Mouse (Mus musculus) thymus, postnatal 14 days (tissue): ENCODE measurements at regions not wholly inside any gene's neighbourhood (a gene's known extent, or its start where the extent isn't known, plus 50 kb on each side); places are given as distances from the start of the nearest gene placed in this dataset.

Source experiments
- DNase-seq: peaks from one replicate; pipeline ENCODE4 v3.0.0; 2021

- no peak for DNase-seq
These were observed 216.8 kb upstream of the Spdye4c start for GRCm38 (mm10) chr2:128374253-128374566.

- no peak for DNase-seq
These were observed 216.1 kb upstream of the Spdye4c start for GRCm38 (mm10) chr2:128374926-128375325.

- no peak for DNase-seq
These were observed 215.2 kb upstream of the Spdye4c start for GRCm38 (mm10) chr2:128375827-128376226.

DNA sequence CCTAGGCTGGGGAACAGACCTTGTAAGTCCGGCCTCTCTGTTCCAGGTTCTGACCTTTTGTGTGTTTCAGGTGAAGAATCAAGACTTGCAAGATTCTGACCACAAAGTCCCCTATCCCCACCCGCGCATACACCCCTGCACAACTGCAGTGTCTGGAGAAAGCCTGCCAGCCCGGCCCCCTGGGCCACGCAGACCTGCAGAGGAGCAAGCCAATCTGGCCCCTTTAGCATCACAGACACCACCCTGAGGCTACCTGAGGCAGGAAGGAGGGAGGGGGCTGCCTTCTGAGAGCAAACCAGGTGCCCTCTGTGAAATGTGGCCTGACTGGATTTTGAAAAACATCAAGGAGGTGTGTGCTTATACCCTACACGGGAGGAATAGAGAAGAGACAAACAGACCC lies 213.8 kb upstream of the Spdye4c start:
- no peak for DNase-seq

- DNase-seq: no peak
These were observed 213.3 kb upstream of the Spdye4c start for GRCm38 (mm10) chr2:128377680-128378079.

- no peak for DNase-seq
These were observed 212.6 kb upstream of the Spdye4c start for GRCm38 (mm10) chr2:128378456-128378855.

- no peak for DNase-seq
These were observed 211.9 kb upstream of the Spdye4c start for GRCm38 (mm10) chr2:128379151-128379550.

DNA sequence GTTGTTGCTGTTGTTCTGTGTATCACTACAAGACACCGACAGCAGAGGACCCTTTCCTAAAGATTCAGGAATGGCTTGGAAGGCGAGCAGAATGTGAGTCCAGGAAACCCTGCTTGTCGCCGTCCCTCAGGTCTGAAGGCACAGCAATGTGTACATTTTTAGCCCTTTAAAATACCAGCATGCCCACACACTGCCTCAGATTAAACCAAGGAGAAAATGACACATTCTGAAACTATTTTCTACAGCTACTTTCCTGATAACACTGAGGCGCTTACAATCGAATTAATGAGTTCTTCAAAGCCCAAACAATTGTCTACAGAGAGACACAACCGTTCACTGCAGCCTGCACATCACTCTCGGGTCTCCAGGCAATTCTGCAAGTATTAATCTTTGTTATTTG lies 211.5 kb upstream of the Spdye4c start:
- no peak for DNase-seq

DNA sequence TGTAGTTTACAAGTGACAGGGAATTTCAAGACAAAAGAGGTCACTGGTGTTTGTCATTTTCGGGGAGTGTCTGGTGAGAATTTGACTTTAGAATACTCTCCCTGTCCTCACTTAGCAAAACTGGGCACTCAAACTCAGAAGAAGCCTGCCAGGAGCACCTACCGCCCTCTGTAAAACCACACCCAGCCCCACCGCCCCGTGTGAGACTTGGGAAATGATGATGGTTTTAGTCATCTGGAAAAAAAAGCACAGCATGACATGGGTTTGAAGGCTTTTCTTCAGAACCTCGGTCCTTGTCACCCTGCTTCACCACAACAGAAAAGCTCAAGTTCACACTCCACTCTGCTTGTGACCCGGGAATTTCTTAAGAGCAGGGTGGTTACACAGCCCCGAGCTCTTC lies 210.4 kb upstream of the Spdye4c start:
- DNase-seq: no peak

- DNase-seq: no peak
These were observed 209.3 kb upstream of the Spdye4c start for GRCm38 (mm10) chr2:128381684-128382205.

GRCm38 (mm10) chr2:128382473-128382872 lies 208.5 kb upstream of the Spdye4c start:
- no peak for DNase-seq

- DNase-seq: no peak
These were observed 206.4 kb upstream of the Spdye4c start for GRCm38 (mm10) chr2:128384612-128385011.

GRCm38 (mm10) chr2:128386846-128387621 lies 204.0 kb upstream of the Spdye4c start:
- no peak for DNase-seq

DNA sequence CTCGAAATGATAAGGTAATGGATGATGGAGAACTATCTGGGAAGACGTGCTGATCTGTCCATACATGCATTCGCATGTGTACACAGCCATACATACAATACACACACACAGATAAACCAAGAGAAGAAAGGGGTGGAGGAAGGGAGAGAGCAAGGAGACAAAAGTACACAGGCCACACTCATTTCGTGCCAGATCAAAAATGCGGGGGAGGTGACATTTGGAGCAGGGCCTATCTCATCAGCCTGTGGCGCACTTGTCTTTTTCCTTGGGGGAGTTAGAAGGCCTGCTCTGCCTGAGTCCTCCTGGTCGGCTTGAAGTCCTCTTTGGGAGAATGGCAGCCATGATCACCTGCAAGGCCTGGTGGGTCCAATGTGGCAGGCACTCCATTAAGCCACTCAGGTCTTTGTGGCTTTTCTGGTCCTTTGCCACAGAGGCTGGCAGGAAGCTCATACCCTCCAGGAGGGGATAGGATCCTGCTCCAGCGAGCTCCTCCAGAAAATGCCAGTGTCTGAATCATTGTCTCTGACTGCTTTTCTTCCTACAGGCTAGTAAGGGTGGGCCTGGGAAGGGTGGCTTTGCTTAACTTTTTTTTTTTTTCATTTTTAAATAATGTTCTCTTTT lies 203.0 kb upstream of the Spdye4c start:
- no peak for DNase-seq

DNA sequence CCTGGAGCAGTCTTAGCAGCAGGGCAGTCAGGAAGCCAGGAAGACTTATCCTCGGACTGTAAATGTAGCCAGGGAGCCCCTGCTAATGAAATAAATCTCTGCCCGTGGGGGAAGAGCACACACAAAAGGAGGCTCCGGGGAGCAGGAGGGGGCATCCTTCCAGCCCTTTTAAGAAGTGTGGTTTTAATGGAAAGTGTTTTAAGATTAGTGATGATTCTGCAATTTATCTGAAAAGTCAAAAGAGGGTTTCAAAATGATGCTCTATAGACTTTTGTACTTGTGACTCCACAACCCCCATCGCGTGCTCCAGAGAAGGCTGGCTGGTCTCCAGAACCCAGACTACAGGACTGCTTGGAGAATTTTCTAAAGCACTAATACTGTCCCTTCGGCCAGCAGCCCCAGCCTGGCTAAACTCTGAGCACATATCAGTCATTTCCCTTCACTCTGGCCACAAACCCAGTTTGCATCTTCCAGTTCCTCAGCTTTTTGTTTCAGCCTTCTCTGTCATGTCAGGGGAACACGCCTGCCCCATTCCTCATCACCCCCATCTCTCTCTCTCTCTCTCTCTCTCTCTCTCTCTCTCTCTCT lies 202.0 kb upstream of the Spdye4c start:
- DNase-seq: no peak

DNA sequence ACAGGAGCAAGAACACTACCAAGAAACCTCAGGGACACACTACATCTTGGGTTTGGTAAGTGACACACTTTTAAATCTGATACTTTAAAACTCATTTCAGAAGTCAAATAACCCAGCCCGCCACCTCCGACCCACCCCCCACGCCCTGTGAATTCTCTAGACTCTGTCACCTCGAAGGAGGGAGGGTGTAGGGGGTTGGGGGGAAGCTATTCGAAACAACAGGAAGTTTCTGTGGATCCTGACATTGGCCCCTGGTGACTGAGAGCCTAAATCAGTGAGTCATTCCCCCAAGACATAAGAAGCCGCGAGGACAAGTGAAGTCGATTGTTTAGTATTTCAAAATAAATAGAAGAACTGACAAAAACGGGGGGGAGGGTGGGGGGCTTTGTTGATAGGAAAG lies 198.7 kb upstream of the Spdye4c start:
- DNase-seq: peak; percentile 28

DNA sequence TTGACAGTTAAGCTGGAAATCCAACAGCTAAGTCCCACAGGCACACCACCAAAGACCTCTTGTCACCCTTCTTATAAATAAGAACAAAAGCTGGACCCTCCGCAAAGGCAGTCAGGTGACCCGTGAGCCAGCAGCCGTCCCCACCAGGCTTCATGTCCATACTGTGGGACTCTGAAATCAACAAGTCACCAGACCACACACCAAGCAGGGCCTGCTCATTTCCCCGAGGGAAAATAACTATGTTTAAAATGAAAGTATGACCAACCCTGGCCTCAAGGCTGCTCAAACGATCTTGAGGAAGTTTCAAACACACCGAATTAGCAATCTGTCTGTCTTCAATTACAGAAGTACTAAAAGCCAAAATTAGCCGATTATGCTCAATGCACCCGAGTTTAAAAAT lies 197.6 kb upstream of the Spdye4c start:
- DNase-seq: no peak

DNA sequence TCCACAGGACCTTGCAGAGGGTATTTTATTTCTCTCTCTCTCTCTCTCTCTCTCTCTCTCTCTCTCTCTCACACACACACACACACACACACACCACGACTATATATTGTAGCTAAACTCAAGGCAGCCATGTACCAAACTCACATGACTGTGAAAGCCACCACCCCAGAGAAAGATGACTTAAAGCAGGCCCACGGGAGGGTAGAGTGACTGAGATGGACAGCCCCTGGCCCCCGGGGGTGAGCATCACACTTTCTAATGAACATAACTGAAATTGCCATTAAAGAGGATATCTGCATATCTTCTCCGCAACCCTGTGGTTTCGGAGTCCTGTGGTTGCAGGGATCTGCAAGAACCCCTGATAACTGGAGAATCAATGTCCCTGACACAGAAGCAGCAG lies 197.1 kb upstream of the Spdye4c start:
- no peak for DNase-seq

DNA sequence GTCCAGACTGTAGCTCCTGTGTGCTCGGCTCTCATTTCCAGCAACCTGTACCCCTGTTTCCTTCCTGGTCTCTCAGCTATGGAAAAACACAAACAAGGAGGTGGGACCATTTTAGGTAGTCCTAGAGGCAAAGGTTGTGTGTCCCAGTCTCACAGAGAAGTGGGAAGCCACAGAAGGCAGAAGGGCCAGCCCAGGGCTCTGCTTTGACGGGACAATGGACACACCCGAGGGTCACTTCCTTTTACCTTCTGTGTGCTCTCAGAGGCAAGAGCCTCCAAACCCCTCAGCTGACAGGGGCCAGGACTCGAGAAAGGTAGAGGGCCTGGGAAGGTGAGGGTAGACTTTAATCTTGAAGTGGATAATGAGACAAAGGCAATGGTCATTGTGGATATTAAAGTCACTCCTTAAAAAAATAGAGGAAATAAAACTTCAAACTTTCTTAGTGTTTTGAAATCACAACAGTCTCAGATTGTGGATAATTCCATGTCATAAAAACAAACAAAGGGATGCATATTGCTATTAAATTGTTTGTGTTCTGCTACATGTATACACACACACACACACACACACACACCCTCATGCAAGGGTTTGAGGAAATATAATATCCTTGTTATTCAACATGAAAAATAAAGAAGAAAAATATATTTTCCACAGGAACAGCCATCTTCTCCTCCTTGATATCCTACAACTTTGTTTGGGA lies 195.6 kb upstream of the Spdye4c start:
- DNase-seq: no peak

DNA sequence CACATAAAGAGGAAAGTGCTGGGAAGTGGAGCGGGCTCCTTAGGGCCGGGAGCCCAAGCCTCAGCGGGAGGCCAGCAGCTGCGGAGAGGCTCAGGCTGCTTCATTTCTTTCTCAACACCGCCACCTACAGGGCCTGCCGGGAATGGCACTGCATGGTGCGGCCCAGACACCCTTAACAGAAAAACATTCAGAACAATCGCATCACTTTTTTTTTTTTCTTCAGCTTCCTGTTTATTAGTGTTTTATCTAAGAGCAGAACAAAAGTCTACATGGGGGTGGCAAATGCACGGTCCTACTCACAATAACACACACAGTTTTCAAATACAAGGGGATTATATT lies 195.0 kb upstream of the Spdye4c start:
- peak; percentile 94 for DNase-seq

DNA sequence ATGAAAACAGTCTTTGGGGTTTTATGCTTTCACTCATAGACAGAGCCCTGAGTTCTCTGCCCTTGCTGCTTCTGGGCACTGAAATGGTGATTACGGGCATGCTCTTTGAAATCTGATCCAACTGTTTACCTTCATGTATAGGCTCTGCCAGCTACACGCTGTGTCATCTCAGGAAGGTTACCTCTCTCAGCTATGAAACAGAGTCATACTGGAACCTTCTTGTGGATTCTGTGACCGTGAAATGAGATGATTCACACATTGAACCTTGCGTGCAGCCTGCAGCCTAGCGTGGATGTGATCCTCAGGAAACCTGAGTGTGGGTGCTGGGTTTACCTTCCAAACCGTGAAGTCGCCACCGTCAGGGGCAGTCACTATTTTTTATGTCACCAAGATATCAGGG lies 189.7 kb upstream of the Spdye4c start:
- no peak for DNase-seq

GRCm38 (mm10) chr2:128403143-128403935 lies 187.7 kb upstream of the Spdye4c start:
- DNase-seq: no peak

- no peak for DNase-seq
These were observed 186.6 kb upstream of the Spdye4c start for GRCm38 (mm10) chr2:128404405-128404804.
